Mouse (Mus musculus) brain, embryonic 18.5 days (tissue): ENCODE data around the gene Myo1h.

Experiments used
- DNase-seq: peaks from one replicate; pipeline ENCODE4 v3.0.0-alpha.2; 2012; ENCODE audit warnings: low read depth, low spot score

Gene Myo1h

GRCm38 (mm10) chr5:114296693-114297631, 8.0 kb downstream of the Myo1h start:
- no peak for DNase-seq

- no peak for DNase-seq
Measured at GRCm38 (mm10) chr5:114298212-114298894, 9.4 kb downstream of the Myo1h start.

- DNase-seq = no peak
Measured at GRCm38 (mm10) chr5:114299156-114299855, 10.3 kb downstream of the Myo1h start.

GRCm38 (mm10) chr5:114299883-114300610, 11.1 kb downstream of the Myo1h start:
- DNase-seq = no peak

GRCm38 (mm10) chr5:114303166-114303565, 14.2 kb downstream of the Myo1h start:
- DNase-seq = no peak

GRCm38 (mm10) chr5:114306496-114306895, 17.5 kb downstream of the Myo1h start:
- no peak for DNase-seq

- no peak for DNase-seq
Measured at GRCm38 (mm10) chr5:114308765-114309679, 20.1 kb downstream of the Myo1h start.

- DNase-seq = no peak
Measured at GRCm38 (mm10) chr5:114309680-114310036, 20.7 kb downstream of the Myo1h start.

GRCm38 (mm10) chr5:114323105-114323790, 34.3 kb downstream of the Myo1h start:
- DNase-seq = no peak

GRCm38 (mm10) chr5:114323791-114324507, 35.0 kb downstream of the Myo1h start:
- DNase-seq = no peak

GRCm38 (mm10) chr5:114342996-114343395, 54.0 kb downstream of the Myo1h start:
- no peak for DNase-seq

- no peak for DNase-seq
Measured at GRCm38 (mm10) chr5:114343612-114344011, 54.6 kb downstream of the Myo1h start.

GRCm38 (mm10) chr5:114345538-114345937, 56.6 kb downstream of the Myo1h start:
- no peak for DNase-seq

GRCm38 (mm10) chr5:114347005-114347404, 58.0 kb downstream of the Myo1h start:
- DNase-seq = no peak

- DNase-seq = no peak
Measured at GRCm38 (mm10) chr5:114351490-114351889, 62.5 kb downstream of the Myo1h start.

- no peak for DNase-seq
Measured at GRCm38 (mm10) chr5:114356250-114356935, 67.4 kb downstream of the Myo1h start.

GRCm38 (mm10) chr5:114356936-114357751, 68.2 kb downstream of the Myo1h start:
- no peak for DNase-seq

- DNase-seq = no peak
Measured at GRCm38 (mm10) chr5:114358833-114359232, 69.9 kb downstream of the Myo1h start.
